Mouse (Mus musculus): Measurements from ENCODE around the gene Nynrin.
A peak's percentile ranks its signal among the peaks of the same experiment; 100 is the strongest.

Gene Nynrin

DNA sequence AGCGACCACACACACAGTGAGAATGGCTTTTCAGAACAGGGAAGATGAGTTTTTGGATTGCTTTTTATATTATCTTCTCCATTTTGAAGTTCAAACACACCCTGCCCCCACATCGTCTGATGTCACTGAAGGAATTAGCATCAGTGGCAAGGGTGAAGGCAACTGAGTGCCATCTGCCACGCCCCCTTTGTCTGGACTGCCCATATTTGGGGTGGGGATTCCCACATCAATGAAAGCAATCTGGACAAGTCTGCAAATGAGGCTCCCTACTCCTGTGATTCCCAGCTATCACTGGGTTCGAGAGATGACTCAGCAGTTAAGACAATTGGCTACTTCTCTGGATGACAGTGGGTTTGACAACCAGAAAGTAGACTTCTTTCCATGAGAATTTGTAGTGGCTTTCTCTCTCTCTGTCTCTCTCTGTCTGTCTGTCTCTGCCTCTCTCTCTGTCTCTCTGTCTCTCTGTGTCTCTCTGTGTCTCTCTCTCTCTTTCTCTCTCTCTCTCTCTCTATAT lies 12.9 kb upstream of the Nynrin start:
- no peak for DNase-seq (ENCODE audit: low spot score in 2 of 2)

DNA sequence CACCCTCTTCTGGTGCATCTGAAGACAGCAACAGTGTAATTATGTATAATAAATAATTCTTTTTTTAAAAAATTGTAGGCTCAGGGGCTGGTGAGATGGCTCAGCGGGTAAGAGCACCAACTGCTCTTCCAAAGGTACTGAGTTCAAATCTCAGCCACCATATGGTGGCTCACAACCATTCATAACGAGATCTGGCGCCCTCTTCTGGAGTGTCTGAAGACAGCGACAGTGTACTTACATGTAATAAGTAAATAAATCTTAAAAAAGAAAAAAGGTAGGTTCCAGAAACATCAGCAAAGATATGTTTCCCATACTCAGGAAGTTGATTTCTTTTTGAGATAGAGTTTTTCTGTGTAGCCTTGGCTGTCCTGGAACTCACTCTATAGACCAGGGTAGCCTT lies 11.0 kb upstream of the Nynrin start:
- no peak for DNase-seq (ENCODE audit: low spot score in 2 of 2)

DNA sequence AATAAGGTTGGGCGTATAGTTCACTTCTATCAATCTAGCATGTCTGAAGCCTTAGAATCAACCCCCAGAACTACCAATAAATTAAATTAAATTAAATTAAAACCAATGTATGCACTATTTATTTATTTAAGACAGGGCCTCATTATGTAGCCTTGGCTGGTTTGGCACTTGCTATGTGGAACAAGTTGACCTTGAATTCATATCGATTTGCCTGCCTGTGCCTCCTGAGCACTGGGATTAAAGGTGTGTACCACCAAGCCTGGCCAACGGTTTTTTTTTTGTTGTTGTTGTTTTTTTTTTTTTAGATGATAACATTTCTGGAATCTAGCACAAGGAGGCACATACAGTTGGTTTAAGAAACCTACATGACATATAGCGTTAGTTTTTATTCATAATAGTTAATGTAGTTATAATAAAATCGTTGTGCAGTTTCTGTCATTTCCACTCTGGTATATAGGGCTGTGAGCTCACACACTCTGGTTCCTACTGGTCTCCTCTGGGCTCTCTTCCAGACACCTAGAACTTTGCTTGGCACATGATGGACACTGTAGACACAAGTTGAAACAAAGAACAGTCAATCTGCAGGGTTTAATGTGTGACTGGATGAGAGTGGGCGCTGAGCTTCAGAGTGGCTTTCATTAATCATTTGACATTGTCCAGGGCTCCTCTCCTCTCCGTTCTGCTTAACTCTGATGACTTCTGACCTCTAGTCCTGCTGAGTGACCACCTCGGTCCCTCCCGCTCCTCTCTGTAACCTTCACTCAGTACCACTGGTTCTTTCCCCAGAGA lies 8.1 kb upstream of the Nynrin start:
- no peak for DNase-seq (ENCODE audit: low spot score in 2 of 2)

DNA sequence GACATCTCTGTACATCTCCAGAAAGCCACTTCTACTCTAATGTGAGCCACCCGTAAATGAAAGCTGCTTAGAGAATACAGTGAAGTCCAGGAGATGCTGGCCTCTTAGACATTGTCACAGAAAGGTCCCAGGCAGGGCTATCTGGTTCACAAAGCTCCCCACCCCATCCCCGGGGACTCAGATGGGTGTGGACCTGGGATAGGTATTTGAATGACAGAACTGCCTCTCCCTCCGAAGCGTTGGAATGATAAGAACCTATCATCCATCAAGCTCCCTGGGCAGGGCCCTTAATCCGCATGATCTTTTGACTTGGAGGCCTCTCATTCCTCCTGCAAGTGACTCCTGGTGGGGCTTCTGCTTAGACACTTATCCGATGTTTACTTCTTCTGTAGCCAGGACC lies 2.9 kb upstream of the Nynrin start:
- no peak for DNase-seq (ENCODE audit: low spot score in 2 of 2)

DNA sequence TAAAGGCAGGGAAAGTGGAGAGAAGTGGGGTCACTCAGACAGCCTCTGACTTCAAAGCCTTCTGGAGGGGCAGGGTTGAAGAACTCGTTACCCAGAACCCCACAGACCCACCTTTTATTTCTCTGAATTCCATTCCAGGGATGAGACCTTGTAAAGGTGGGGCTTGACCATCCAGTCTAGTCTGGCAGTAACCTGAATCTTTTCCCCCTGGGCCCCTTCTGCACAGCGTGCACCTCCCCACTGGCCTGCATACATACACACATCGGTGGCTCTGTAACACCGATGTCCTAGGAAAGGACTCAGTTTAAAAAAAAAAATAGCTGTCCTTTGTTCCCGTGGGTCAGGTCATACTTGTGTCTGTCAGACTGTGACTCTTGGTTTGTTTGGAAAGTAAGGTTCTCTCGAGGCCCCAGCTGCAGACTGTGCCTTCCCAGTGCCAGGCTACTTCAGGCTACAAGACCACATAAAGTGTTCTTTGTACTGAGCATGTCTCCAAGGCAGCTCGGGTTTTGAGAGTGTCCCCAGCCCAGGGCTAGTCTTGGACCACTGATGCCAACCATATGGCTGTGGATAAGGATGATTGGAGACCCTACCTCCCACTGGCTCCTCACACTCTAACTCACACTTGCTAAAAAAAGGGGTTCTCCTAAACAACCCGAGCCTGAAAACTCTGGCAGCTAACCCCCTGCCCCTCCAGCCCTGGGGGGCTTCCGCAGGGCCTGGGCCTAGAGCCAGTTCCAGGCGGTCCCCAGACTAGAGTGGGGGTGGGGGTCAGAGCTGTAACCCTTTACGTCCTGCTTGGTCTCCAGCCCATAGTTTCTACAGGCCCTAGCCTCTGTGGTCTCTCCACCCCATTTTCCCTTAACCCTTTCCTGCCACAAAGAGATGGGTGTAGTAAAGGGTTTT lies 911 bp upstream of the Nynrin start:
- no peak for DNase-seq (ENCODE audit: low spot score in 2 of 2)

DNA sequence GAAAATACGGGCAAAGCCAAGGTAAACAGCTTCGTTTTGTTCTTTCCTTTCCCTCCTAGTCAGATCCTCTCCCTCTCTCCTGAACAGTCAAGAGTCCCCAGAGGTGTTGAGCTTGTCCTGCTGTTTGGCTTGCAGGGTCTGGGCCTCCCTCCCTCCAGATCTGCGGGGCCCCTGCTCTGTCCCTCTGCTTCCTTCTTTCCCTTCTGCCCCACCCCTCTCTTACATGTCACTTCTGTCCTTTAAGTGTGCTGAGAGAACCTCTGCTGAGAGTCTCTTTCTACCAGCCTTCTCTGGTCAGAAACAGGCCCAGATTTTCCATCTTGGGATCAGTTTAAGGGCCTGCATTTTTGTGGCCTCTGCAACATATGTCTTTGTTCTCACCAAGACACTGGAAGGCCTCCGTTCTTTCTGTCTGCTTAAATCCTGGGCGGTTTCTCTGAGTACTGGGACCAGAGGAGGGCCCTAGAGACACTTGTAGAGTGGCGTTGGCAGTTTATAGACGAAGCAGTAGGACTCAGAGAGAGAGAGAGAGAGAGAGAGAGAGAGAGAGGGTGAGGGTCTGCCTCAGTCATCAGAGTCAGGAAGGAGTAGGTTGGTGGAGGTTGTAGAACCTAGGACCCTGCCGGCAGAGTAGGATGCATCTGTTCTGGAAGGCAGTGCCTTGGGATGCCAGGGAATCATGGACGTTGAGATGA lies 743 bp downstream of the Nynrin start:
- no peak for DNase-seq (ENCODE audit: low spot score in 2 of 2)

DNA sequence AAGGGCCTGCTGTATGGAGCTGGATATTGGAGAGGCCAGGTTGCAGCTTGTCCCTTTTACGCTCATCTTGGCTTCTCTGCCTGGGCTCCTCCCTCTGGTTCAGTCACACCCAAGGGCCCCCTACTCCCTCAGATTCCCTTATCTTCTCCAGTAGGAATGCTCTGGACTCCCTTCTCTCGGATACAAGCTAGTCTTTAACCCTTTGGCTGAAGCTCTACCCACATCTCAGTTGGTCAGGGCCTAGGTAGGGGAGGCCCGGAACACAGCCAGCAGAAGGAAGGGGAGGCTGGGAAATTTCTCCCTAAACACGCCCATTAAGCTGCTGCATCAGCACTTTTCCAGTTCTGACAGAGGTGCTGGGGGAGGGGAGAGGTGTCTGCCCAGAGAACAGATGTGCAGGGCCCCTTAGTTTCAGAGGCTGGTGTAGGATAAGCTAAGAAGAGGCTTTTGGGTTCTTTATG lies 1.3 kb downstream of the Nynrin start:
- no peak for DNase-seq (ENCODE audit: low spot score in 2 of 2)

DNA sequence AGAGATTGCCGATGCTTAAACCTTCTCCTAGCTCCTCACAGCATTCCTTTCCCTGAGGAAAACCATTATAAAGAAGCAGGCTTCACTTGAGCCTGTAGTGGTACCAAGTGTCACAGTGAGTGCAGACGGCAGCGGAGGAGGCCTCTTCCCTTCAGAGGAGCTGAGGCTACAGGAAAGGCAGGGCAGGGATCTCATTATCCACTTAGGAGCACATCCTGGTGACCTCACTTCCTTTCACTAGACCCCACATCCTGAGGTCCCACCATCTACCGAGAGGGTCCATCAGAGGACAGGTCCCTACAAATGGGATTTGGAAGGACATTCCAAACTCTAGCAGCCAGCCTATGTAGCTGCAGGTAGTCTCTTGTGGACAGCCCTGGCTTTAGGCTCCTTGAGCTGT lies 3.8 kb downstream of the Nynrin start:
- no peak for DNase-seq (ENCODE audit: low spot score in 2 of 2)

DNA sequence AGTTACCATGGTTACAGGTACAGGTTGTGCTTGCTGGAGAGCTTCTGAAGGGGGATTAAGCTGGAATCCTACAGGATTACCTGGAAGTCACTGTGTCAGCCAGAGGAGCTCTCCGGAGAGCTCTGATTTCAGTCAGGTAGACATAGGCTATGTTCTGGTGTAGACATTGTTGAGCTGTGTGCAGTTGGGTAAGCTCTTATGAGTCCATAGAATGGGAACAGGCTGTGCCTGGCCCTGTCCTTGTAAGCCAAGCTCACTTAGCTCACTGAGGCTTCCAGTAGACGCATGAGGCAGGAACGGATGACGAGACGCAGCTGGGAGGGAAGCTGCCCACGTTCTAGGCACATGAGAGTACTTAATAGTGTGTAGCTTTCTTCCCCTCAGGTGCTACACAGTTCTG lies 8.4 kb downstream of the Nynrin start:
- DNase-seq (ENCODE audit: low spot score in 2 of 2): no peak

DNA sequence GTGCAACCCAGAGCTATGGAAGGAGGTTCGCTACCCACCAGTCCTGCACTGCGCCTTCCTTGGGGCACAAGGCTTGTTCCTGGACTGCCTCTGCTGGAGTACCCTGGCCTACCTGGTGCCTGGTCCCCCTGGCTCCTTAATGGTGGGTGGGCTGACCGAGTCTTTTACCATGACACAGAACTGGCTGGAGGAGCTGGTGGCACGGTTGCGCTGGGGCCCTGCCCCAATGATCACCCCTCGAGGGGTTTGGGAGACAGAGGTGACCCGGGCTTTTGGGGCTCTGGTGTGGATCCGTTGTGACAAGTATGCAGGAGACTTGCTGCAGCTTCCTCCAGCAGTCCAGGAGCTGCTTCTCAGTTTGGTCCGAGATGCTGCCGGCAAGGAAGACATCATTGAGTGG lies 9.2 kb downstream of the Nynrin start:
- no peak for DNase-seq (ENCODE audit: low spot score in 2 of 2)

DNA sequence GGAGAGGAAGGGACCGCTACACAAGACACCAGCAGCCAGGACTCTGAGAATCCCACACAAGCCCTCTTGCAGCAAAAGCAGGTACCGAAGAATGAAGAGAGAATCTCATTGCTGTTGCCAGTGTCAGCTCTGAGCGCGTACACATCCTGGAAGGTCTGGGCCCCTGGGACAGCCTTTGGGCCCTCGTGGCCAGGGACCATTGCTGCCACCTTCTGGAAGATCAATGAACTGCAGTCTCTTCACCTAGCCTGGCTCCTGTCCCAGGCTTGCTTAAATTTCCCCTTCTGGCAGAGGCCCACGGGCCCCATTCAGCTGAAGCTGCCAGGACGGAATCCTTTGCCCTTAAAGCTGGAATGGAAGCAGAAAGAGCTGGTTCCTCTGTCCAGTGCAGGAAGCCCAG lies 10.0 kb downstream of the Nynrin start:
- DNase-seq (ENCODE audit: low spot score in 2 of 2): peak in 1 of 2 experiments; percentile 52

DNA sequence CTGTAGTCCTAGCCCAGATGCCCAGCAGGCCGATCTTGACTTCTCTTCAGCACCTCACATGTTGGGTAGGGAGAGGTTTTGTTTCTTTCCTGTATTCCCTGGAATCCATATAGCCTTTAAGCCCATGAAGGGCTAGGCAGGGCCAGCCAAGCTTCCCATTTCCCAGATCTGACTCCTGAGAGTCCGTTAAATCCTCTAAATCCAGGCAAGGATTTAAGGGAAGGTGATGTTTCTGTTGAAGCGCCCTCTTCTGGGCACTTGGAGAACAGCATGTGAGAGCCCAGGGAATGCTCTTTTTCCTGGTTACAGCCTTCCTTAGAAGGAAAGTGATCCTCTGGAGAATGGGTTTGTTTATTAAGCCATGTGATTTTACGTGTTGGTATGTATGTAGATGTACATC lies 13.2 kb downstream of the Nynrin start:
- DNase-seq (ENCODE audit: low spot score in 2 of 2): peak in 1 of 2 experiments; percentile 68

DNA sequence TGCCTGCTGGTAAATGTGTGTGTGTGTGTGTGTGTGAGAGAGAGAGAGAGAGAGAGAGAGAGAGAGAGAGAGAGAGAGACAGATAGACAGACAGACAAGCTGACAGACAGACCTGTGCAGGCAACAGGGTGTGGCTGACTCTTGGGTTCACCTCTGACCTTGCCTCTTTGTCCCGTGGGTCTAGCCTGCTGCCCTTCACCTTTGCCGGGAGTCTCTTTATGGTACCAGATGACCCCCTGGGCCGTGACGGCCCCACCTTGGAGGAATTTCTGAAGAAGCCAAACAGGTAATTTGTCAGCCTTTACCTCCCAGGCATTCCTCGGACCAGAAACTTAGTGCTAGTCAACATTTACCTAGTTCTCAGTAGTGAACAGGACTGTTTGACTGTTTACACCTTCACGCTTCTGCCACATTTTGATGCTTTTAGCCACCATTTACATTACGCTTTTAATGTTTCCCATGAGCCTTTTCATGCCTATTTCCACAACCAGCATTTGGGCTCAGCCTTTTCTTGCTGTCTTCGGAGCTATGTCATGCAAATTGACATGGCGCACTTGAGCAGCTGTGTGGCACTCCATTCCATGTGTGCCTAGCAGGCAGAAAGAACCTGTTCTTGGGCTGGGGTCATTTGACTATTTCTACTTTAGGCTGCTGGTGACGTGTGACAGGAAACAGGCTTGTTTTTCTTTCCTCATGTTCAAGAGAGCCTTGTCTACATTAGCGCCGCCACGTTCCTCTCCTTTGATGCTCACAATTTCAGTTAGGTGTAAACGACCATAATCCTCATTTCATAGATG lies 14.6 kb downstream of the Nynrin start:
- DNase-seq (ENCODE audit: low spot score in 2 of 2): no peak

DNA sequence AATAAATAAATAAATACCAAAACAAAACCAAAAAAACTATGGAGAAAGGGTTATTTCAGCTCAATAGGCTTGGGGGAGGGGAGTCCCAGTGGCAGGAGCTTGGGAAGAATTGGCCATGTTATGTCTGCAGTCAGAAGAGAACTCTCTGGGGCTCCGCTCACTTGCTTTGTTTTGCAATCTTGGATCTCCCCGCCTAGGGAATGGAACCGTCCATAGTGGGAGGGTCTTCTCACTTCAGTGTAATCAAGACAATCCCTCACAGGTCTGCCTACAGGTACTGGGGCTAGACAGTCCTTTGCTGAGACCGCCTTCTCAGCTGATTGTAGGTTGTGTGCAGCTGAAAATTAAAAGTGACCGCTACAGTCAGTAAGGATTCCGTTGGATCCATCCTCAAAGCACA lies 15.7 kb downstream of the Nynrin start:
- DNase-seq (ENCODE audit: low spot score in 2 of 2): no peak

DNA sequence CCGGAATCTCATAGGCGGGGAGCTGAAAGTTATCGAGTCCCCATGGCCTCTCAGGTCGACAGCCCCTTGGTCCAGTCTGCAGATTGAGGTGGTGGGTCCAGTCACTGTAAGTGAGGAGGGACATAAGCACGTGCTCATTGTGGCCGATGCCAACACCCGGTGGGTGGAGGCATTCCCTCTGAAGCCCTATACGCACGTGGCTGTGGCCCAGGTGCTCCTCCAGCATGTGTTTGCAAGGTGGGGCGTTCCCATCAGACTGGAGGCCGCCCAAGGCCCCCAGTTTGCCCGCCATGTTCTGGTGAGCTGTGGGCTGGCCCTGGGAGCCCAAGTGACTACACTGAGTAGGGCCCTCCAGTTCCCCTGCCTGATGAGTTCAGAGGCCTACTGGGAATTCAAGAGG lies 18.2 kb downstream of the Nynrin start:
- no peak for DNase-seq (ENCODE audit: low spot score in 2 of 2)

DNA sequence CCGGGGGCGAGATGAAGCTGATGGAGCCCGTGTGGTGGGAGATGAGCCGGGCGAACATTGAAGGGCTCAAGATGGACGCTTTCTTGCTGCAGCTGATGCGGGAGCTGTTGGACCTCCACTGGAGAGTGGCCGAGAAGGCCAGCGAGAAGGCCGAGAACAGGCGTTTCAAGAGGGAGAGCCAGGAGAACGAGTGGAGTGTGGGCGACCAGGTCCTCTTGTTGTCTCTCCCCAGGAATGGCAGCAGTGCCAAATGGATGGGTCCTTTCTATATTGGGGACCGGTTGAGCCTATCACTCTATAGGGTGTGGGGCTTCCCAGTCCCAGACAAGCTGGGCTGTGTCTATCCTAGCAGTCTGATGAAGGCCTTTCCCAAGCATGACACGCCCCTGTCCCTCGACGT lies 18.7 kb downstream of the Nynrin start:
- DNase-seq (ENCODE audit: low spot score in 2 of 2): no peak

DNA sequence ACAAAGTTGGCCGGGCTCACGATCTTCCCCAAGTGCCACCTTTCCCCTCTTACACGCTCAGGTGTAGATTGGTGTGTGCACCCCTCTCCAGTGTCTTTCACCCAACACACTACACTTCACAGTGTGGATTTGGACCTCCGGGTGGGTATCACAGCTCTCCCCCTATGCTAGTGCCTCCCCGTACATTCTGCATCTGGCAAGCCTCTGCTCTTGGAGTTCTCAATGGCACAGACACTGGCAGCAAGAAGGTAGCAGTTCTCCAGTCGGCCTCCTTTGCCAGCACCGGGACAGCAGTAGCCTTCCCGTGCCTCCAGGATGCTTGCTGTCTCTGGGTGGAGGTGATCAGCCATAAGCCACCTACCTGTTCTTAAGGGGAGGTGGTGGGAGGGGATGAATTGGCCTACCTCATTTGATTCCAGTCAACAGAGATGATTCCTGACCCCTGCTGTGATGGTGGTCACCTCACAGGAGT lies 19.5 kb downstream of the Nynrin start:
- DNase-seq (ENCODE audit: low spot score in 2 of 2): no peak

DNA sequence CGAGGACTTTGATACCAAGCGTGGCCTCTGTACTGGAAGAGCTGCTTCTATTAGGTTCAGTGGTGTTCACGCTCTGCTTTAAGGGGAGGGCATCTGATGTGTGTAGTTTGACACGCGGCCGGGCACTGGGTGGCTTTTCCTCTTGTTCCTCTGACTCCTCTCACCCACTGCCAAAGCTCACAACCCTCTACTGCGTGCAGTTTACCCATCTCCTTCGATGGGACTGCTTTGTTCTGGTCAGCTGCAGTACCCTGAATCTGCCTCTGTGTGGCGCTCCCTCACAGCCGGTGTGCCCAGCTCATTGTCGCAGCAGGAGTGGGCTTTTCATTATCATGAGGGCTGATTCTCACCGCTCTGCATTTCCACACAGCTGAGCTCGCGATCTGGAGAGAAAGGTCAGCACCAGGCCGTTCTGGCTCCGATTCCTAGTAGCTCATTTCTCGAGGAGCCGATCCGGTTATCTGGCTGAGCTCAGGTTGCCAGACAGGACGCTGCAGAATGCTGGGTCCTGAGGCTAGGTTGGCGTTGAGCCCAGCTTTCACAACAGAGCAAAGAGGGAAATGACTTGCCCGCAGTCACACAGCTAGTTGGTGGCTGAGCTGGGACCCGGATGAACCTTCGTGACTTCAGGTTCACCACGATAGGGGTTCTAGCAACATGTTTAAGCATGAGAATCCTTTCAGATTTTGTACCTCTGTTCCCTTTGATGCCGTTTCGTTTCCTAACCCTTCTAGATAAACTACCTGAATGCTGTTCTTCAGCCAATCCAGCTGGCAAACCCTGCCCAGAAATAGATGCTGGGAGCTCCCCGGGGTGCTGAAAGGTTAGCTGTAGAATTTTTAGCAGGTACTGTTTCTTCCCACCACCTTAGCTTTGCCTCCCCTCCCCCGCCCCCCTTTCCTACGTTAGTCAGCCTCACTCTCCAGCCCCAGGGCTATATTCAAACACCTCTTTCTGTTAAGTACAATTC lies 20.2 kb downstream of the Nynrin start:
- DNase-seq (ENCODE audit: low spot score in 2 of 2): peak in 1 of 2 experiments; percentile 77

DNA sequence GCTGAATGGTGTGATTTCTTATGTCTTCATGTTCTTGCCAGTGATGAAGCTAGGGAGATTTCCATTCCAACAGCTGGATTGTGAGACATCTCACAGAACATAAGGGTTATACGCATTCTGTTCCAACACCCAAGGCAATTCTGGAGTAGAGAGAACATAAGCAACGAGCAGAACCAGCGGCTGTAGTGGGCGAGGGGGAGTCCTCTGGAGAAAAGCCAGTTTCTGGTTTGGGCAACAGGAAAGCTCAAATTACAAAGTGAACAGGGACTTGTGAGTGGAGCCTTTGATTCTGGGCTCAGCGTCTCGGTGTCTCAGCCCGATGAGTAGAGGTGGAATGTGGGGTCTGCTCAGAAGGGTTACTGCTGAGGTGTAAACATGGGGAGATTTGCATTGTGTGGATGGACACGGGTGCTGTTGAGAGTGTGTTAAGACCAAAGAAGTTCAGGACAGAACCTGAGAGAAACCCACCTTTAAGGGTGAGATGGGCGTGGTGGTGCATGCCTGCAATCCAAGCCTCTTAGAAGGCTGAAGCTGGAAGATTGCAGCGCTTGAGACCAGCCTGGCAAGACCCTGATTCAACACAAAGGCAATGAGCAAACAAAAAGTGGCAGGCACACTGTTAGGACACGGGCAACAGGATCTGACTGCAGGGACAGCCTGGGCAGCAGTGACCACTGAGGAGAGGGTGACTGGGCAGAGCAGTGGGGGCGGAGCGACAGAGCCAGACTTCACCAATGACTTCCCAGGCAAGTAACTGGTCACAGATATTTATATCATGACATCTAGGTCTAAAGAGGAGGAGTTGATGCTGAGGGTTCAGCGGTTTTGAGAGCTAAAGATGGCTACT lies 23.9 kb downstream of the Nynrin start:
- no peak for DNase-seq (ENCODE audit: low spot score in 2 of 2)
